Mouse (Mus musculus) left cerebral cortex, adult 2 months (tissue): ENCODE measurements at regions not wholly inside any gene's neighbourhood (a gene's known extent, or its start where the extent isn't known, plus 50 kb on each side); places are given as distances from the start of the nearest gene placed in this dataset.
"Not testable (repeated sequence)": the region's sequence is repeated elsewhere in the genome, so short reads cannot be mapped to it uniquely, and the experiment has no call there.

Source experiments
- DNase-seq, 2 experiments: peaks; one replicate each; pipeline ENCODE4 v3.0.0; 2021 to 2022; ENCODE audit warnings: low spot score in 2 of 2, mixed read lengths in 1 of 2; ENCODE audit errors: extremely low spot score in 1 of 2
- H3K27ac ChIP-seq: fragments of 200-600 bp; 2 replicates; pipeline ENCODE4 v1.8.1; 2022
- H3K4me3 ChIP-seq: fragments of 200-600 bp; 2 replicates; pipeline ENCODE4 v1.8.1; 2022
- CTCF ChIP-seq: fragments of 200-600 bp; IDR thresholded peaks from 2 replicates; pipeline ENCODE4 v1.8.1; 2022; ENCODE audit warnings: antibody characterized with exemption, mild to moderate bottlenecking, moderate library complexity
- intact Hi-C: fragments of 180-260 bp; cut with DNase I; formaldehyde crosslinking; loops from one replicate; pipeline ENCODE4 v1.15.1; 2025

GRCm38 (mm10) chr9:92768432-92768831, 226.4 kb downstream of the Plod2 start:
- DNase-seq = no peak
- intact Hi-C loops = loop anchor here (5.0 kb wide), 2 partner anchors 36 to 106 kb away; no protein-coding TSS in a partner anchor
- TF ChIP-seq CTCF = no peak
- H3K27ac ChIP-seq = no peak overlapping the region
- H3K4me3 ChIP-seq = no peak overlapping the region

GRCm38 (mm10) chr9:92769528-92769927, 227.5 kb downstream of the Plod2 start:
- intact Hi-C loops = loop anchor here (5.0 kb wide), 2 partner anchors 37 to 107 kb away; no protein-coding TSS in a partner anchor
- H3K27ac ChIP-seq = no peak overlapping the region
- no peak overlapping the region for H3K4me3 ChIP-seq
- no peak for DNase-seq
- TF ChIP-seq CTCF = peak; percentile 61

GRCm38 (mm10) chr9:92771002-92771401, 229.0 kb downstream of the Plod2 start:
- H3K4me3 ChIP-seq = no peak overlapping the region
- no peak for TF ChIP-seq CTCF
- H3K27ac ChIP-seq = no peak overlapping the region
- intact Hi-C loops = no loop called here
- no peak for DNase-seq

- no peak for TF ChIP-seq CTCF
- intact Hi-C loops = no loop called here
- H3K27ac ChIP-seq = no peak overlapping the region
- H3K4me3 ChIP-seq = no peak overlapping the region
- no peak for DNase-seq
Measured at GRCm38 (mm10) chr9:92771716-92772115, 229.7 kb downstream of the Plod2 start.

GRCm38 (mm10) chr9:92782922-92783454, 241.0 kb downstream of the Plod2 start:
- H3K4me3 ChIP-seq = no peak overlapping the region
- DNase-seq = no peak
- no peak overlapping the region for H3K27ac ChIP-seq
- intact Hi-C loops = no loop called here
- no peak for TF ChIP-seq CTCF

- Histone ChIP-seq H3K27ac (no peak overlapping the region), H3K4me3 (no peak overlapping the region)
- TF ChIP-seq CTCF = no peak
- intact Hi-C loops = no loop called here
- DNase-seq = no peak
Measured at GRCm38 (mm10) chr9:92799695-92800094, 257.7 kb downstream of the Plod2 start.

GRCm38 (mm10) chr9:92809469-92809868, 267.4 kb downstream of the Plod2 start:
- DNase-seq = no peak
- TF ChIP-seq CTCF = no peak
- intact Hi-C loops = no loop called here
- no peak overlapping the region for H3K27ac ChIP-seq
- no peak overlapping the region for H3K4me3 ChIP-seq

- TF ChIP-seq CTCF = no peak
- intact Hi-C loops = no loop called here
- Histone ChIP-seq H3K4me3 (no peak overlapping the region), H3K27ac (no peak overlapping the region)
- DNase-seq = no peak
Measured at GRCm38 (mm10) chr9:92820721-92821120, 278.7 kb downstream of the Plod2 start.

- TF ChIP-seq CTCF = no peak
- intact Hi-C loops = no loop called here
- H3K27ac ChIP-seq = no peak overlapping the region
- DNase-seq = no peak
- H3K4me3 ChIP-seq = no peak overlapping the region
Measured at GRCm38 (mm10) chr9:92826708-92827353, 284.8 kb downstream of the Plod2 start.

GRCm38 (mm10) chr9:92836156-92836555, 294.1 kb downstream of the Plod2 start:
- H3K27ac ChIP-seq, H3K4me3 ChIP-seq, intact Hi-C loops, DNase-seq: not testable (repeated sequence)

- intact Hi-C loops = no loop called here
- DNase-seq = no peak
- no peak overlapping the region for H3K4me3 ChIP-seq
- no peak overlapping the region for H3K27ac ChIP-seq
- no peak for TF ChIP-seq CTCF
Measured at GRCm38 (mm10) chr9:92856410-92857083, 314.5 kb downstream of the Plod2 start.

- intact Hi-C loops = no loop called here
- no peak overlapping the region for H3K27ac ChIP-seq
- H3K4me3 ChIP-seq = no peak overlapping the region
- no peak for DNase-seq
- no peak for TF ChIP-seq CTCF
Measured at GRCm38 (mm10) chr9:92865822-92866221, 323.8 kb downstream of the Plod2 start.
